Mouse (Mus musculus) limb, embryonic 13.5 days (tissue): ENCODE measurements at regions not wholly inside any gene's neighbourhood (a gene's known extent, or its start where the extent isn't known, plus 50 kb on each side); places are given as distances from the start of the nearest gene placed in this dataset.

Source experiments
- ATAC-seq: fragments of 200-750 bp; cut with Nextera tagmentation; 2 replicates; pipeline ENCODE4 v1.8.0; 2017; ENCODE audit warnings: low read depth, moderate number of reproducible peaks, moderate TSS enrichment; ENCODE audit not compliant: low FRiP score
- H3K27ac ChIP-seq: fragments of 300-500 bp; sonication (generic); 2 replicates; pipeline ENCODE4 v1.5.1; 2015; ENCODE audit warnings: inconsistent platforms, mild to moderate bottlenecking, moderate library complexity
- H3K27me3 ChIP-seq: fragments of 300-500 bp; sonication (generic); 2 replicates; pipeline ENCODE4 v1.6.1; 2015; ENCODE audit warnings: mild to moderate bottlenecking, inconsistent platforms
- H3K36me3 ChIP-seq: fragments of 300-500 bp; sonication (generic); 2 replicates; pipeline ENCODE4 v1.6.1; 2015; ENCODE audit warnings: inconsistent platforms, mild to moderate bottlenecking, moderate library complexity
- H3K4me1 ChIP-seq: fragments of 300-500 bp; sonication (generic); 2 replicates; pipeline ENCODE4 v1.6.1; 2015; ENCODE audit warnings: inconsistent platforms
- H3K4me2 ChIP-seq: fragments of 300-500 bp; sonication (generic); replicated peaks from 2 replicates; pipeline ENCODE4 v1.6.1; 2015; ENCODE audit warnings: inconsistent platforms, mild to moderate bottlenecking, moderate library complexity
- H3K4me3 ChIP-seq: fragments of 300-500 bp; sonication (generic); 2 replicates; pipeline ENCODE4 v1.5.1; 2015; ENCODE audit warnings: moderate library complexity, mild to moderate bottlenecking, inconsistent platforms
- H3K9ac ChIP-seq: fragments of 300-500 bp; sonication (generic); 2 replicates; pipeline ENCODE4 v1.6.1; 2015; ENCODE audit warnings: mild to moderate bottlenecking, inconsistent platforms
- H3K9me3 ChIP-seq: fragments of 300-500 bp; sonication (generic); 2 replicates; pipeline ENCODE4 v1.6.1; 2016; ENCODE audit warnings: inconsistent platforms
- WGBS: fragments of 180-500 bp; shearing (Covaris S2); methylation state at CpG from one replicate; pipeline ENCODE4 v1.1.7; 2015; 5-methylcytosine and 5-hydroxymethylcytosine counted together

DNA sequence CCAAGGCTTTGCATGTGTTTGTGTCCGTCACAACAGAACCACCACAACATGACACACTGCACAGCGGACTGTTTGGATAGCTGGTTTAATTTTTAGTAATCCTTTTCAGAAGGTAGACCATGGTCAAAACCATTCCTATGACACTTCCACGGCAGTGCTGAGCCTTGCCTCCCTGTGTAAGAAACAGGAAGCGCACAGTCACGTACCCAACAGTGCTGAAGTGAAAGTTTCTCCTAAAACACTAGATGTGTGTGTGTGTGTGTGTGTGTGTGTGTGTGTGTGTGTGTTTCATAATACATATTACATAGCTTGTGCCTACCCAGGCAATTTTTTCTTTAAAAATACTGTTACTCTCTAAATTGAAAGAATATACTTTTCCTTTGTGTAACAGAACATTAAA lies 331.0 kb downstream of the Foxa2 start:
- Histone ChIP-seq H3K36me3 (no peaks in the 10 kb centered on the region), H3K4me1 (peaks cover 15% of the 10 kb centered on the region), H3K4me2 (no peak overlapping the region), H3K4me3 (no peak overlapping the region), H3K9me3 (no peaks in the 10 kb centered on the region), H3K27ac (no peak overlapping the region), H3K27me3 (peaks cover 40% of the 10 kb centered on the region), H3K9ac (no peak overlapping the region)
- no peak for ATAC-seq
- 84% methylated on average over 5 of the region's 5 CpGs for WGBS

DNA sequence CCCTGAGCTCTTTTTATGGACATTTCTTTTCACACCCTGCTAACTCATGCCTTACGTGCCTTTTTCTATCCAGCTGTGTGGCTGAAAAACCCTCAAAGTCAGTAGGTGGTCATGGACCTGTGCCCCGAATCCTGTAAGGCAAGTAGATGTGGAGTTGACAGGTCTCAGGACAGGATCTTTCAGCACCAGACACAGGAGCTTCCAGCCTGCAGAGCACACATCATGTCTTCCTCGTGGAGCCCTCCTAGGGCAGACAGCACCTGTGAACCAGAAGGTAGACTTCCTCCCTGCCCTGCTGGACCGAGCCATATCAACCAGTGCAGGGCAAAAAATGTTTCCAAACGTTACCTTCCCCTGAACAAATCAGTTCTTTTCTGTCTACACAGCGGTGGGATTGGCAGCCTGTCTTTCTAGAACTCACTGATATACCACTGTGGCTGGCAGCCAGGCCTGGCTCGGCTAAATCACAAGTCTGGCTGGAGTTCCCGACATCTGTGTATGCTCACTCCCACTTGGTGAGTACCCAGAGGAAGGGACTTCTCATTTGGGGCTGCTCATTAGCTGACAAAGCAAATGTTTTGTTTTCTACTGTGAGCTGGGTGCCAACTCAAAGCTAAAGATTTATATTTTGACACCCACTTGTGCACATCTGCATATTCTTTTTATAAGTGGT lies 336.0 kb downstream of the Foxa2 start:
- H3K27ac ChIP-seq: no peak overlapping the region
- peaks cover 15% of the 10 kb centered on the region for H3K4me1 ChIP-seq
- H3K4me2 ChIP-seq: no peak overlapping the region
- WGBS: 30% methylated on average over 8 of the region's 8 CpGs
- no peak for ATAC-seq
- H3K9ac ChIP-seq: no peak overlapping the region
- H3K4me3 ChIP-seq: no peak overlapping the region
- no peaks in the 10 kb centered on the region for H3K9me3 ChIP-seq
- H3K27me3 ChIP-seq: peaks cover 44% of the 10 kb centered on the region
- H3K36me3 ChIP-seq: no peaks in the 10 kb centered on the region

DNA sequence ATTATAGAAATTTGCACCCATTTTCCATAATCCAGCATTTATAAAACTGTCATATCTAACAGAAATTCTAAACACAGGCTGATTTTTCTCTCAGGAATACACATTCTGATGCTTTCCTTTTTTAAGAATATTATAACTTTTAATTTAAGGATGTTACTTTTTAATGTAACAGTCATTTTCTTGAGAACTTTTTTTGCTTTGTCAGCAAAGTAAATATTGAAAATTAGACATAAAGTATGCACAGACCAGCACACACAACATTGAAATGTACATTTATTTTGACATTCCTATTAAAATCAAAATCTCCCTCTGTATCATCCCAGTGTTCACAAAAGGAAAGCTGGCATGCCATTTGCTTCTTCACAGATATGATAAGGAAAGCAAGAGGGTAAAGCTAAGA lies 337.0 kb downstream of the Foxa2 start:
- no peak overlapping the region for H3K9ac ChIP-seq
- H3K27me3 ChIP-seq: peaks cover 41% of the 10 kb centered on the region
- no peaks in the 10 kb centered on the region for H3K36me3 ChIP-seq
- no peaks in the 10 kb centered on the region for H3K9me3 ChIP-seq
- no peak overlapping the region for H3K4me3 ChIP-seq
- H3K4me2 ChIP-seq: no peak overlapping the region
- no peak overlapping the region for H3K27ac ChIP-seq
- H3K4me1 ChIP-seq: peaks cover 15% of the 10 kb centered on the region
- no peak for ATAC-seq

DNA sequence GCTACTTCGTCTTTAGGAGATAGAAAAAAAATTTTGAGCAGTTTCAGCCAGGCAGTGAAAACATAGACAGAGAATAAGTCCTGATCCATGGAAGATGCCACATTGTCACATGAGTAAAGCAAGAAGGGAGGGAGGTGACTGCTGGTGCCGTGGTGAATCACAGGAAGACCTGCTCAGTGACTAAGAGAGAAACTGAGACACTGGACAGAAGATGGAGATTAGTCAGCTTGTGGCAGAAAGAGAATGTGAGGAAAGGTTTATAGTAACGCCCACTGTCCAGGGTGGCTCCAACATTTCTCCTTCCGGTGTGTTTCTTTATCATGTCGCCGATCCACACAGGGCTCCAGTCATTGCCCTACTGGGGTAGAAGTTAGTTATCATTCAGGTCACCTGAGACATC lies 339.6 kb downstream of the Foxa2 start:
- Histone ChIP-seq H3K4me3 (no peak overlapping the region), H3K9ac (no peak overlapping the region), H3K4me2 (no peak overlapping the region), H3K9me3 (no peaks in the 10 kb centered on the region), H3K27ac (no peak overlapping the region), H3K4me1 (peaks cover 15% of the 10 kb centered on the region), H3K27me3 (peaks cover 47% of the 10 kb centered on the region), H3K36me3 (no peaks in the 10 kb centered on the region)
- 86% methylated on average over 6 of the region's 6 CpGs for WGBS
- ATAC-seq: no peak

DNA sequence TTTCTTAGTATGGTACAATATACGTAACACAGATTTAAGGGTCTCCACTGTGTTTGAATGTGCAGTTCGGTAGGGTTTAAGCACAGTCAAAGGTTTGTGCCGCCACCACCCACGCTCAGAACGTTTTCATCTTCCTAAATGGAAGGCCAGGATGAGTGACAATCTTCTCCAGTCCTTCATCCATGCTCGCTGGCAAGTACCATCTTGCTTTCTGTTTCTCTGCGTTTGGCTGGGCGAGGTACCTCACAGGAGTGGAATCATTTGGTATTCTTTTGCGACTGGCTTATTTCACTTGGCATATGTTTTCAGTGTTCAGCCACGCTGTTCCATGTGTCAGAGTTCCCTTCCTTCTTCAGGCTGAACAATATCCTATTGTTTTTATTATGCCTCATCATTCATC lies 342.3 kb downstream of the Pax1 start:
- Histone ChIP-seq H3K9me3 (no peaks in the 10 kb centered on the region), H3K27ac (no peak overlapping the region), H3K36me3 (no peaks in the 10 kb centered on the region), H3K4me3 (no peak overlapping the region), H3K9ac (no peak overlapping the region), H3K4me2 (no peak overlapping the region), H3K27me3 (peaks cover 40% of the 10 kb centered on the region), H3K4me1 (peaks cover 5% of the 10 kb centered on the region; the same call in 1 of the 2 replicates)
- 83% methylated on average over 10 of the region's 10 CpGs for WGBS
- no peak for ATAC-seq

DNA sequence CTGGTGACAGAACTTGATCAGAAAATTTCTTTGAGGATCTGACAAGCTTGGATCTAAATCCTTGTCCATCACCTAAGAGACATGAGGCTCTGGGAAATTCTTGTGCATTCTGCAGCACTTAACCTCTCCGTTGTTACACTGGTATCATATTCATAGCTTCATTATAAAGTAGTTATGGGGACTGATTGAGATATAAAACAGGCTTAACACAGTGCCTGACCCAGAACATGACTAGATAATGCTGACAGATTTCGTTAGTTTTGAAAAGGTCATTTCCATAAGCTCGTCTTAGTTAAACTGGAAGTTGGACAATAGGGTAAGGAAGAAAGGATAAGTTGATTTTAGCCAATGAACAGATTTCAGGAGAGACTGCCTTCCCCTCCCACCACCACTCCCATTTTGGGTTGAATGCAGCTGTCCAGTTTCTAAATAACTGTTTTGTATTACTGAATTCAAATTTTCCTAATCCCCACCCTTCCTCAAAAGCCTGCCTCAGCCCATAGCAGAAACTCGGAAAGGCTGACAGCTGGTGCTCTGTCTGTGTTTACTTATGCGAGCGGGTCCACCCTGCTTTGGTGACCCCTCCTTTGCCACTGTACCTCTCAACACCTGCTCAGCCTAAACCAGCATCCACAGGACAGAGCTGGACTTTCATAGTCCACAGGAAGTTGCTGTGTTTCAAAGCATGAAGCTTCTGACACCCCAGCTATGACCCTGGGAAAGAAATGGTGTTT lies 340.8 kb downstream of the Pax1 start:
- no peaks in the 10 kb centered on the region for H3K9me3 ChIP-seq
- H3K4me3 ChIP-seq: no peak overlapping the region
- peaks cover 32% of the 10 kb centered on the region for H3K27me3 ChIP-seq
- no peaks in the 10 kb centered on the region for H3K4me1 ChIP-seq
- WGBS: 62% methylated on average over 6 of the region's 6 CpGs
- no peak overlapping the region for H3K4me2 ChIP-seq
- H3K36me3 ChIP-seq: no peaks in the 10 kb centered on the region
- no peak for ATAC-seq
- H3K27ac ChIP-seq: no peak overlapping the region
- no peak overlapping the region for H3K9ac ChIP-seq

DNA sequence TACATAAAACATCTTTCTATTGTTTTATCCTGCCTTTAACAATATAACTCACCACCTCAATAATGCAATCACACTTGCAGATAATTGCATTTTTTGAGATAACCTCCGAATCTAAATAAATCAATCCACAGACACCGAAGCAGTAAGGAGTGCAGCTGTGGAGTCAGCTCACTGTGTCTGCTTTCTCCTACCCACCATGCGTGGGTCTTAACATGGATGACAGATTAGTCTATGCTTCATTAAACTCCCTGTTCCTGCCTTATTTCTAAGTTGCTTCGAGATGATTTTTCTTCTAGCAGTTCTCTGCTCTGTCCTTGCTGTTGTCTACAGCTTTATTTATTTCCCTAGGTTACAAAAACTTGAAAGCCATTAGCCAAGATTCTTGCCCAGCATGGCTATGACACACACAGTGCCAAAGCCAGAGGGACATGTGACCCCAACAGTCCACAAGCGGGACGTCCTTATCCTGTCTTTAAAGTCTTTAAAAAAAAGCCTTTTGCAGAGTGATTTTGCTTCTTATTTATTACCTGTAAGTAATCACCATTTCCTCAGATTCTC lies 337.9 kb downstream of the Pax1 start:
- whole genome bisulfite sequencing: 68% methylated on average over 6 of the region's 6 CpGs
- H3K4me3 ChIP-seq: no peak overlapping the region
- no peak for ATAC-seq
- H3K9ac ChIP-seq: no peak overlapping the region
- no peak overlapping the region for H3K27ac ChIP-seq
- H3K36me3 ChIP-seq: no peaks in the 10 kb centered on the region
- peaks cover 19% of the 10 kb centered on the region for H3K27me3 ChIP-seq
- no peak overlapping the region for H3K4me2 ChIP-seq
- no peaks in the 10 kb centered on the region for H3K4me1 ChIP-seq
- no peaks in the 10 kb centered on the region for H3K9me3 ChIP-seq

DNA sequence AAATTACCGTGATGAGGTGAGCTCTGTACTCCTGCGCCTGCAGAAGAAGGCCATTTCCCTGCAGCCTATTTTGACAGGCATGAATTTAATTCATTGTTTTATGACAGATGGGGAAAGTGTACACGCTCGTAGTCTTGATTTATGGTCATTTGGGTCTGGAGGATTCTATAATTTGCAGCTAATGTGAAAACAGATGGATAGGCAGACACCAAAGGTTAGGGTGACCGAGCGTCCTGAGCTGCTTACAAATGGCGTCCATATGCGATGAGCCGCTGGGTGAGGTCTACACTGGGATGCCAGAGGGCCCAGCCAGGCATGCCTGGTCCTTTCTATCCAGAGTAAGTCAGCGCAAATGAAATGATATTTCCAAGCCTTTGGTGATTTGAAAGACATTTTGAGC lies 330.2 kb downstream of the Pax1 start:
- no peak overlapping the region for H3K9ac ChIP-seq

DNA sequence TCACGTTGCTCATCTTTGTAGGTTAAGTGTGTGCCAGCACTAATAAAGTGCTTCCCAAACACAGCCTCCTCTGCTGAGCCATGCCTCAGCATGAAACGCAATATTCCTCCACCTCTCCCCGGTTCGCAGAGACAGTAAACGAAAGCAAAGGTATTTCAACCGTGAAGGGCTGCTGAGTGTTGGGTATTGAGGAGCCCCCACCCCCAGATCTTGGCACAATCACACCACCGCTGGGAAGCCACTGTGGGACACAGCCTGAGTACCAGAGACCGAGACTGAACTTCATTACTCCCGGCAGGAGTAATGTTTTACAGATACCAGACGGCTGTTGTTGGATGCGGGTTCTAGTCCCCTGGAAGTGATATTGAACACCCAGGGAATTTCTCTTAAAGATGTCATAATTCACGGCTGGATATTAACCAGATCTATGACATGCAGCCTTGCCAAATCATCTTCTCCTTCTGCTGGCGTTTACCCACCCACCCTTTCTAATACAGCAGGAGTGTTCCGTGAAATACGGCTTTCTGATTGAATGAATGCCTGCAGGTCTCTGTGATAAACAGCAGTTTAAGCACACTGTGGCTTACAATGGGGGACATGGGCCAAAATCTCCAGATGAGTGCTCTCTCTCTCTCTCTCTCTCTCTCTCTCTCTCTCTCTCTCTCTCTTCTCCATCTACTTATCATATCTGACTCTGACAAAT lies 328.9 kb downstream of the Pax1 start:
- no peak overlapping the region for H3K4me3 ChIP-seq
- ATAC-seq: peak; percentile 55
- H3K27me3 ChIP-seq: peaks cover 64% of the 10 kb centered on the region
- no peaks in the 10 kb centered on the region for H3K36me3 ChIP-seq
- no peak overlapping the region for H3K27ac ChIP-seq
- H3K4me2 ChIP-seq: peak overlapping the region; percentile 12
- 25% methylated on average over 15 of the region's 15 CpGs for WGBS
- H3K9me3 ChIP-seq: no peaks in the 10 kb centered on the region
- peaks cover 20% of the 10 kb centered on the region for H3K4me1 ChIP-seq
- no peak overlapping the region for H3K9ac ChIP-seq

More for the DNA sequence above, 330.2 kb downstream of the Pax1 start:
- no peaks in the 10 kb centered on the region for H3K36me3 ChIP-seq
- no peak overlapping the region for H3K4me3 ChIP-seq
- no peak overlapping the region for H3K4me2 ChIP-seq
- peaks cover 60% of the 10 kb centered on the region for H3K27me3 ChIP-seq
- no peaks in the 10 kb centered on the region for H3K9me3 ChIP-seq
- no peak overlapping the region for H3K27ac ChIP-seq
- no peak for ATAC-seq
- H3K4me1 ChIP-seq: peaks cover 20% of the 10 kb centered on the region
- WGBS: 27% methylated on average over 10 of the region's 10 CpGs

DNA sequence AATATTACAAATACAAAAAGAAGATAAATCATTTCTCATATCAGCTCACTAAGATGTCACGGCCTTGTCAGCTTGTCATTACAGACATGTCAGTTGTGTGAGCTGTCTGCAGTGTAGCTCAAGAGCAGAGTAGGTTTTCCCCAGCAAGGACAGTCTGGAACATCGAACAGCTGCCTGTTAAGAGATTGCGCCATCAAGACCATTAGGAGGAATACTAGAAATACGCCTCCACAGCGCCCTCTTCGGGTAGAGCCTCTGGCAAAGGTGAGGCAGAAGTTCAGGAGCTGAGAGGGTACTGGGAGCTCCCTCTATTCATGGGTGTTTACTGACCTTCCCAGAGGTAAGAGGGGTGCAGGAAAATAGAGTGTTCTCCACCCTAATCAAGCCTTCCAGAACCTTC lies 327.0 kb downstream of the Pax1 start:
- Histone ChIP-seq H3K4me3 (no peak overlapping the region), H3K4me2 (no peak overlapping the region), H3K4me1 (peaks cover 20% of the 10 kb centered on the region), H3K36me3 (no peaks in the 10 kb centered on the region), H3K9ac (no peak overlapping the region), H3K9me3 (no peaks in the 10 kb centered on the region), H3K27me3 (peaks cover 63% of the 10 kb centered on the region), H3K27ac (no peak overlapping the region)
- 0 out of 2 replicates have a peak, but pooled peaks have one; percentile 17 for ATAC-seq
- 17% methylated on average over 6 of the region's 6 CpGs for WGBS

DNA sequence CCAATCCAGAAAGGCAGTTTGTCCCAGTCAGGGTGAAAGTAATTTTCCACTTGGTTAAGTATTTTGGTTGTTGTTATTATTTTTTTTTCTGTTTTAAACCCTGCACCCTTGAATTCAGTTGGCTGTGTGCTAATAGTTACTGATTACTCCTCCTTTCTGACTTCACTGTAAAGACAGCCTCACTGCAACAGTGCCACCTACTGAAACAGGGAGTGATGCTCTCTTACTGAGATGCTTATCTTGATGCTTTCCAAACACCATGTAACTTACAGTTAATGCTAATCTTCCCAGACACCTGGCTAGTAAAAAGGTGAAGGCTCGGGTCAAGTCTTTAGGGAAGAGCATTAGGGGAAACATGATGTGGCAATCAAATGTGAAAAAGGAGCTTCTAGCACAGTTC lies 294.9 kb downstream of the Pax1 start:
- Histone ChIP-seq H3K9ac (no peak overlapping the region), H3K9me3 (no peaks in the 10 kb centered on the region), H3K36me3 (no peaks in the 10 kb centered on the region), H3K4me3 (no peak overlapping the region), H3K4me1 (no peaks in the 10 kb centered on the region), H3K4me2 (no peak overlapping the region), H3K27ac (no peak overlapping the region), H3K27me3 (peaks cover 49% of the 10 kb centered on the region)
- 17% methylated on average over 1 of the region's 1 CpGs for WGBS
- ATAC-seq: no peak

DNA sequence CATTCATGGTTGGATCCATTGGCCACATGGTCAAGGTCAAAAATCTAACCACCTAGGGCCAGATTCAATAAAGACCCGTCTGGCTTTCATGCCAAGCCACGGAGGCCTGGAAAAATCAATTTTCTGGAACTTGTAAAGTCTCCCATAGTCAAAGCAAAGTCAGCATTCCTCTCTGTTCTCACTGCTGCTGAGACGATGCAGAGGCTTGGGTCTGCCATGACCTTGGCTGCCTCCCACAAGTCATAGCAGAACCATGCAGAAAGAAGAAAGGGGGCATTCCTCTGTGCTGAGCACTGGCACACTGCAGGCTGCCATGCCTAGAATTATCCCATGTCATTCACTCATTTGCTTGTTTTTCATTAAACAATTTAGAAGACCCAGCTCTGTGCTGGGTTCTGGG lies 288.5 kb downstream of the Pax1 start:
- Histone ChIP-seq H3K9ac (no peak overlapping the region), H3K27me3 (peaks cover 15% of the 10 kb centered on the region), H3K27ac (no peak overlapping the region), H3K4me2 (no peak overlapping the region), H3K9me3 (no peaks in the 10 kb centered on the region), H3K4me1 (peaks cover 7% of the 10 kb centered on the region; the same call in 1 of the 2 replicates), H3K36me3 (no peaks in the 10 kb centered on the region), H3K4me3 (no peak overlapping the region)
- WGBS: 56% methylated on average over 3 of the region's 3 CpGs
- ATAC-seq: no peak
